Mouse (Mus musculus) megakaryocyte-erythroid progenitor cell, adult 5 weeks (primary cell): ENCODE results near the gene Tent5a. TPM values are rescaled to one million over a fixed set of nuclear protein-coding genes. Genes with fewer than 3 reads are reported as not detected.

Experiments
- polyA plus RNA-seq: library from polyadenylated mRNA; stranded (reverse); fragments of >175 nt; gene quantifications from 2 replicates; pipeline ENCODE4 v1.2.3, GENCODE M21; 2012

Tent5a gene
- 6.0 and 6.5 TPM in 2 replicates for polyA plus RNA-seq

DNA sequence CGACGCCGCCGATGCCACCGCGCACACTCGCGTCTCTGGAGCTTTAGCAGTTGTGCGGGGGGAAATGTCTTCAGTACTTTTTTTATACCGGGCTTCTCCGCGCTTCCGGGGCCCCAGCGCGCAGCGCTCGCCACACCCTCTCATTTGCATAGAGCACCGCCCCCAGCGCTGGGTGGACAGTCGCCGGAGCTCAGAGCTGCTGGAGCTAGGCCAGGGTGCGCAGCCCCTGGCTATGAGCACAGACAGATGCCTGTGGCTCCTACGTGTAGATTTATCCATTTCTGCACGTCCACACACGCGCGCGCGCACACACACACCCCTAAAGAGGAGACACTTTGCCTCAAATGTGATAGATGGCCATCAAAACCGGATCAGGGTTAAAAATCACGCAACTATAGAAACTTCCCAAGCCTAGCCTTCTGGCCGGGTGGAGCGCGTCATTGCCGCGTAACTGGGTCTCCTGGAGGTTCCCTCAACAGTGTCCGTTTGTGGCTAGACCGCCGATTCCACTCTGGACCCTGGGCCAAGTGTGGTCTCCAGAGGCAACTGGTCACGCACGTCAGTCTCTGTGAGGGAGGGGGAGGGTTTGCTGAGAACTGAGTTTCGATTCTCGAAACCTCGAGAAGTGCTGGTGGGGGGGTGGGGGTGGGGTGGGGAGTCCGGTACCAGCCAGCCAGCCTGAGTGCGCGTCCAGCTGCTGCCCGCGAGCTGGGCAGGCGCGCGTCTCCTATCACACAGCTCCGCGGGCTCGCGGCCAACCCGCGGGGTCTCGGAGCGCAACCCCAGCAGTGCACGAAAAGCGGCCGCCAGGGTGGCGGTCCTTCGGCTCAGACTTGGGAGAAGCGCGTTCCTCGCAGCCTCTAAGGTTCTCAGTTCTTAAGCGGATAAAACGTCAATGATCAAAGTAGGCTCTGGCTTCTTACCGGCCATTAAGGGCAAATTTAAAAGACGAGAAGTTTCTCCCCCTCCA, at the start of gene Tent5a:
Gene Tent5a, minus strand, starts transcription at position 107 of the 970 bp plus-strand sequence.

DNA sequence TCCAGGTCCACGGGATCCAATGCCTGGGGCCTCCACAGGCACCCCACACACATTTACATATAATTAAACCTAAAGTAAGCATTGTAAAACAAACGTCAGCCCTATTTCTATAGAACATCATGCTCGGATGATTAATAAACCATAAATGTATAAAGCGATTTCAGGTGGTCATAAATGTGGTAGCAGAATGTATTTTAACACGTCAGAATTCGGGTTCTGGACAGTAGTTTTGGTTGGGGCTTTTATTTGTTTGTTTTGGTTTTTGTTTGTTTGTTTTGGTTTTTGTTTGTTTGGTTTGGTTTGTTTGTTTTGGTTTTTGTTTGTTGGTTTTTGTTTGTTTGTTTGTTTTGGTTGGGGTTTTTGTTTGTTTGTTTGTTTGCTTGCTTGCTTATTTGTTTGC, 14.7 kb downstream of the Tent5a start, which contains the start of gene Gm11114:
Gene Gm11114, plus strand, starts transcription at position 301 of the 400 bp plus-strand sequence.

Other genes with a start within 250 kb of the Tent5a start
- gene Gm11114, start 14.6 kb downstream of the Tent5a start, polyA plus RNA-seq: not detected in 2 replicates